Mouse (Mus musculus): Measurements from ENCODE around the gene Spic. TPM values are rescaled to one million over a fixed set of nuclear protein-coding genes. Genes with fewer than 3 reads are reported as not detected.
A peak's percentile ranks its signal among the peaks of the same experiment; 100 is the strongest.

Gene Spic
- total and polyA plus RNA-seq, 2 experiments from 2014 or later: 0.11 TPM; not detected in 1

GRCm38 (mm10) chr10:88727128-88727527 lies 42.3 kb upstream of the Spic start:
- ATAC-seq (ENCODE audit: insufficient read depth, low read depth) (no peak), DNase-seq (ENCODE audit: low spot score) (peak; percentile 43)

DNA sequence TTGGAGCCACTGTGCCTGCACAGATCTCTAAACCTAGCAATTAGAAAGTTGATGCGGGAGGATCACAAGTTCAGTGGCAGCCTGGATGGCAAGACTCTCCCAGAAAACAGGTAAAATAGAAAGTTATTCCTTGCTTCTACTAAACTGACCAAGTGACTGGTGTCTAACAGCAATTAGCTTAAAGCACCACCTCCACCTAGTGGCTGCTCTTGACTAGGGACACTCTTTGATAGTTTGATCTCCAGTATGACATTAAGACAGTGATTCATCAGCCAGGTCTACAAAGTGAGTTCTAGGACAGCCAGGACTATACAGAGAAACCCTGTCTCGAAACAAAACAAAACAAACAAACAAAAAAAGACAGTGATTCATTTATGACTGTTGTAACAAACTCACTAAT lies 40.5 kb upstream of the Spic start:
- ATAC-seq (ENCODE audit: insufficient read depth, low read depth): no peak
- TF ChIP-seq EP300 (IDR thresholded peaks at IDR 0.05; ENCODE audit: low read depth) (no peak), CTCF (IDR thresholded peaks at IDR 0.05; ENCODE audit: low read depth) (peak; percentile 60)
- no peak for DNase-seq (ENCODE audit: low spot score)

More at GRCm38 (mm10) chr10:88727128-88727527, 42.3 kb upstream of the Spic start:
- no peak overlapping the region for H3K4me3 ChIP-seq (ENCODE audit: low read depth, low read length)
- no peak overlapping the region for H3K9ac ChIP-seq (replicated peaks; ENCODE audit: low read depth, low read length)
- H3K27ac ChIP-seq (ENCODE audit: low read depth): no peak overlapping the region
- no peaks in the 10 kb centered on the region for H3K9me3 ChIP-seq (replicated peaks; ENCODE audit: control insufficient read depth, low read length)
- 24% methylated on average over 1 of the region's 1 CpGs for WGBS
- H3K4me2 ChIP-seq (ENCODE audit: low read depth, low read length): no peak overlapping the region
- TF ChIP-seq EP300 (IDR thresholded peaks at IDR 0.05; ENCODE audit: low read depth) (no peak), CTCF (IDR thresholded peaks at IDR 0.05; ENCODE audit: low read depth) (peak; percentile 55)
- no peaks in the 10 kb centered on the region for H3K27me3 ChIP-seq (ENCODE audit: control insufficient read depth, insufficient read depth, low read length)
- no peaks in the 10 kb centered on the region for H3K36me3 ChIP-seq (replicated peaks; ENCODE audit: control insufficient read depth, insufficient read depth, low read length)
- peaks cover 6% of the 10 kb centered on the region; the same call in 1 of the 2 replicates for H3K4me1 ChIP-seq (ENCODE audit: control insufficient read depth, insufficient read depth)

DNA sequence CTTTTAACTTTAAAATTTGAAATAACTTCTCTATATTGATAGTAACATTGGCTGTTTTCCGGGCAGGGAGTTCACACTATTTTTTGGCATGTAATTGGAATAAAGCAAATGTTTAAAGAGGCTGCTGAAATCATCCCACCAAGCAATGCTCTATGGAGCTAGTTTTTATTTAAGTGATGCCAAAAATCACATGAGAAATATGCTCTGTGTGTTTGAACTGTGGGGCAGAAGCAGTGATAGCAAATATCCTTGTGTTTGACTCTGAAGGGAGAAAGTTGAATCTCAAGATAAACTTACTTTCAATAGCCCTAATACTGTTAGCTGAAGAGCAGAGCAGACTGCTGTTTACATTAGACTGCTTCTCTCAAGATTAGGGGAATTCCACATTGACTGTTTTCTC lies 34.8 kb upstream of the Spic start:
- Histone ChIP-seq H3K27ac (ENCODE audit: low read depth) (no peak overlapping the region), H3K27me3 (ENCODE audit: control insufficient read depth, insufficient read depth, low read length) (no peaks in the 10 kb centered on the region), H3K4me2 (ENCODE audit: low read depth, low read length) (no peak overlapping the region), H3K9ac (replicated peaks; ENCODE audit: low read depth, low read length) (no peak overlapping the region), H3K4me1 (ENCODE audit: control insufficient read depth, insufficient read depth) (no peaks in the 10 kb centered on the region), H3K36me3 (replicated peaks; ENCODE audit: control insufficient read depth, insufficient read depth, low read length) (no peaks in the 10 kb centered on the region), H3K9me3 (replicated peaks; ENCODE audit: control insufficient read depth, low read length) (no peaks in the 10 kb centered on the region), H3K4me3 (ENCODE audit: low read depth, low read length) (no peak overlapping the region)
- TF ChIP-seq CTCF (IDR thresholded peaks at IDR 0.05; ENCODE audit: low read depth): no peak
- TF ChIP-seq EP300 (IDR thresholded peaks at IDR 0.05; ENCODE audit: low read depth): no peak
- ATAC-seq (ENCODE audit: insufficient read depth, low read depth) (no peak), DNase-seq (ENCODE audit: low spot score) (no peak)
- 54% methylated on average over 1 of the region's 1 CpGs for WGBS

More for the DNA sequence above, 40.5 kb upstream of the Spic start:
- Histone ChIP-seq H3K36me3 (replicated peaks; ENCODE audit: control insufficient read depth, insufficient read depth, low read length) (no peaks in the 10 kb centered on the region), H3K4me2 (ENCODE audit: low read depth, low read length) (no peak overlapping the region), H3K27me3 (ENCODE audit: control insufficient read depth, insufficient read depth, low read length) (no peaks in the 10 kb centered on the region), H3K4me3 (ENCODE audit: low read depth, low read length) (no peak overlapping the region), H3K9ac (replicated peaks; ENCODE audit: low read depth, low read length) (no peak overlapping the region), H3K27ac (ENCODE audit: low read depth) (no peak overlapping the region), H3K9me3 (replicated peaks; ENCODE audit: control insufficient read depth, low read length) (no peaks in the 10 kb centered on the region), H3K4me1 (ENCODE audit: control insufficient read depth, insufficient read depth) (peaks cover 2% of the 10 kb centered on the region; the same call in 1 of the 2 replicates)
- WGBS: 40% methylated on average over 2 of the region's 2 CpGs

GRCm38 (mm10) chr10:88717756-88718025 lies 32.9 kb upstream of the Spic start:
- Histone ChIP-seq H3K4me3 (ENCODE audit: low read depth, low read length) (no peak overlapping the region), H3K36me3 (replicated peaks; ENCODE audit: control insufficient read depth, insufficient read depth, low read length) (no peaks in the 10 kb centered on the region), H3K9me3 (replicated peaks; ENCODE audit: control insufficient read depth, low read length) (no peaks in the 10 kb centered on the region), H3K27ac (ENCODE audit: low read depth) (no peak overlapping the region), H3K9ac (replicated peaks; ENCODE audit: low read depth, low read length) (no peak overlapping the region), H3K27me3 (ENCODE audit: control insufficient read depth, insufficient read depth, low read length) (no peaks in the 10 kb centered on the region), H3K4me1 (ENCODE audit: control insufficient read depth, insufficient read depth) (no peaks in the 10 kb centered on the region), H3K4me2 (ENCODE audit: low read depth, low read length) (no peak overlapping the region)
- ATAC-seq (ENCODE audit: insufficient read depth, low read depth): no peak
- no peak for DNase-seq (ENCODE audit: low spot score)
- 41% methylated on average over 2 of the region's 2 CpGs for WGBS
- TF ChIP-seq EP300 (IDR thresholded peaks at IDR 0.05; ENCODE audit: low read depth) (no peak), CTCF (IDR thresholded peaks at IDR 0.05; ENCODE audit: low read depth) (no peak)

- Histone ChIP-seq H3K4me3 (ENCODE audit: low read depth, low read length) (no peak overlapping the region), H3K27me3 (ENCODE audit: control insufficient read depth, insufficient read depth, low read length) (no peaks in the 10 kb centered on the region), H3K27ac (ENCODE audit: low read depth) (no peak overlapping the region), H3K4me2 (ENCODE audit: low read depth, low read length) (no peak overlapping the region), H3K9ac (replicated peaks; ENCODE audit: low read depth, low read length) (no peak overlapping the region), H3K9me3 (replicated peaks; ENCODE audit: control insufficient read depth, low read length) (no peaks in the 10 kb centered on the region), H3K36me3 (replicated peaks; ENCODE audit: control insufficient read depth, insufficient read depth, low read length) (no peaks in the 10 kb centered on the region), H3K4me1 (ENCODE audit: control insufficient read depth, insufficient read depth) (no peaks in the 10 kb centered on the region)
- TF ChIP-seq EP300 (IDR thresholded peaks at IDR 0.05; ENCODE audit: low read depth) (no peak), CTCF (IDR thresholded peaks at IDR 0.05; ENCODE audit: low read depth) (no peak)
- WGBS: 46% methylated on average over 13 of the region's 13 CpGs
- no peak for DNase-seq (ENCODE audit: low spot score)
- ATAC-seq (ENCODE audit: insufficient read depth, low read depth): no peak
Observed at GRCm38 (mm10) chr10:88716986-88717755, 32.4 kb upstream of the Spic start.

DNA sequence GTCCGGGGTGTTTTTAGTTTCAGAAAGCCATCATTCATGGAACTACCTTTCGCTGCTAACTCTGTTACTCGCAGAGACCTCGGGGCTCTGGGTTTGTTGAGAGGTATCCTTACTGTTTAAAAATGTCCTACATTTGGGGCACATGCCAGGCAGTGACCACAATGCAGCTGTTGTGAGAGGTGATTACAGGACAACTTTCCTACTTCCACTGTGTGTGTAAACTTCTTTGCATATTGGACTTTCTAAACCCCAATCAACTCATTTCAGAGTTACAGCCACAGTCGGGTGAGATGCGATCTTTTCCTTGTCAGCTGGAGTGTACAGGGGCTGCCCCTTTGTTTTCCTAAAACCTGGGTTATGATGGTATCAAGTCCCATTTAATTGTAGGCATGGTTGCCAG lies 30.8 kb upstream of the Spic start:
- H3K4me3 ChIP-seq (ENCODE audit: low read depth, low read length): no peak overlapping the region
- no peak overlapping the region for H3K27ac ChIP-seq (ENCODE audit: low read depth)
- H3K4me1 ChIP-seq (ENCODE audit: control insufficient read depth, insufficient read depth): no peaks in the 10 kb centered on the region
- ATAC-seq (ENCODE audit: insufficient read depth, low read depth) (no peak), DNase-seq (ENCODE audit: low spot score) (no peak)
- WGBS: 85% methylated on average over 6 of the region's 6 CpGs
- H3K36me3 ChIP-seq (replicated peaks; ENCODE audit: control insufficient read depth, insufficient read depth, low read length): no peaks in the 10 kb centered on the region
- H3K4me2 ChIP-seq (ENCODE audit: low read depth, low read length): no peak overlapping the region
- H3K9me3 ChIP-seq (replicated peaks; ENCODE audit: control insufficient read depth, low read length): no peaks in the 10 kb centered on the region
- H3K27me3 ChIP-seq (ENCODE audit: control insufficient read depth, insufficient read depth, low read length): no peaks in the 10 kb centered on the region
- no peak overlapping the region for H3K9ac ChIP-seq (replicated peaks; ENCODE audit: low read depth, low read length)
- TF ChIP-seq EP300 (IDR thresholded peaks at IDR 0.05; ENCODE audit: low read depth) (no peak), CTCF (IDR thresholded peaks at IDR 0.05; ENCODE audit: low read depth) (no peak)

All from heart, postnatal 0 days (tissue).